Mouse (Mus musculus): Measurements from ENCODE around the gene Dnajb4. TPM values are rescaled to one million over a fixed set of nuclear protein-coding genes. Genes with fewer than 3 reads are reported as not detected.
"Not testable (repeated sequence)": the region's sequence is repeated elsewhere in the genome, so short reads cannot be mapped to it uniquely, and the experiment has no call there.

Gene Dnajb4
- 32.6 and 36.5 TPM in 2 replicates for polyA plus RNA-seq (2014; fragmentation: Nextera tagmentation; extraction: Ambion mirVana)

DNA sequence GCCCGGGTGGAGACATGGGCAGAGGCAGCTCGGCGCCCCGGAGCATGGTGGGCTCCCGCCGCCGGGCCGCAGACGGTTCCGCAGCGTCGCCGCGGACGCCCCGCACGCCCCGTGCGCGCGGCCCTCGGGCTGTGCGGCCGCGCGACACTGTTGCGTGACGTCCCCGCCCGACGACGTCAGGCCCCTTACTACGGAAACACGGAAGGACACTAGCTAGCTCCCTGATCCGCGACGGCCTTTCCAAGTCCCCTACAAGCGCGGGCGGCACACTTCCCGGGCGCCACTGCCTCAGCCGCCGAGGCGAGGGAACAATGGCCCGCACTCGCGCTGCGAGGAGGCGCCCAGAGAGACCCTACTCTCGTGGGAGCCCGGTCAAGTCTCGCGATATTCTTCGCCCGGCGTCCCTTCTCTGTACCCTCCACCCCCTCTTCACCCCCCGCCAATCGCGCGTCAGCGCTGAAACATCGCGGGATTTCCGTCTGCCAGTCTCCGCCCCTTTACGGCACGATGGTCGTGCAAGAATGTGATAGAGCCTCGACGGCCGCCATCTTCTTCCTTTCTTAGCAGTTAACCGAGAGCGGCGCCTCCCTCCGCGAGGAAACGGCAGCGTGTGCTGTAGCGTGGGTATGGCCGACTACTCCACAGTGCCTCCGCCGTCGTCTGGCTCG is at the start of gene Dnajb4, which contains the start of gene Fubp1:
Gene Dnajb4 (minus strand): TSS at position 336 of the 668 bp plus-strand sequence.
Gene Fubp1 (plus strand): TSS at position 456 of the 668 bp plus-strand sequence.
- H3K9ac ChIP-seq (ENCODE audit: low read depth, low read length): peak within 1 kb of the TSS; percentile 100
- under 1% methylated on average over 61 of the region's 85 CpGs for WGBS
- H3K9me3 ChIP-seq (ENCODE audit: control insufficient read depth, low read length): no peaks in the 10 kb centered on the region
- no peaks in the 10 kb centered on the region for H3K27me3 ChIP-seq (replicated peaks; ENCODE audit: control insufficient read depth, insufficient read depth, low read length)
- H3K4me1 ChIP-seq (ENCODE audit: control insufficient read depth, insufficient read depth, low read length): peaks cover 20% of the 10 kb centered on the region
- peak within 1 kb of the TSS; percentile 100 for H3K27ac ChIP-seq (replicated peaks; ENCODE audit: low read depth, low read length)
- peak within 1 kb of the TSS; percentile 98 for H3K4me3 ChIP-seq (ENCODE audit: low read depth, low read length)
- peak within 1 kb of the TSS; percentile 93 for H3K4me2 ChIP-seq (ENCODE audit: low read depth, low read length)
- peak; percentile 99 for DNase-seq (ENCODE audit: low spot score)
- ATAC-seq (ENCODE audit: low read depth): peak; percentile 96
- peaks cover 6% of the 10 kb centered on the region; the same call in 1 of the 2 replicates for H3K36me3 ChIP-seq (ENCODE audit: control insufficient read depth, insufficient read depth, low read length)

DNA sequence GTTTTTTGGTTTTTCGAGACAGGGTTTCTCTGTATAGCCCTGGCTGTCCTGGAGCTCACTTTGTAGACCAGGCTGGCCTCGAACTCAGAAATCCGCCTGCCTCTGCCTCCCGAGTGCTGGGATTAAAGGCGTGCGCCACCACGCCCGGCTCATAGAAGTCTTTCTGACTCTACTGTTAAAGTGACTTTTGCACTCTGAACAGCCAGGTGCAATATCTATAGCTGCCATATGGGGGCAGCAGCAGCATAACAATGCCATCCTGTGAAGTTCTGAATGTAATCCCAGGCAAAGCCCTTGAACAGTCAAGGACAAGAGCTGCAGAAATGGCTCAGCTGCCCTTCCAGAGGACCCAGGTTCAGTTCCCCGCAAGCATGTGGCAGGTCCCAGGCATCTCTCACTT is 49.3 kb upstream of the Dnajb4 start:
- H3K4me3 ChIP-seq (ENCODE audit: low read depth, low read length); H3K36me3 ChIP-seq (ENCODE audit: control insufficient read depth, insufficient read depth, low read length); H3K27ac ChIP-seq (replicated peaks; ENCODE audit: low read depth, low read length); H3K4me2 ChIP-seq (ENCODE audit: low read depth, low read length); H3K9ac ChIP-seq (ENCODE audit: low read depth, low read length); H3K4me1 ChIP-seq (ENCODE audit: control insufficient read depth, insufficient read depth, low read length); H3K27me3 ChIP-seq (replicated peaks; ENCODE audit: control insufficient read depth, insufficient read depth, low read length); H3K9me3 ChIP-seq (ENCODE audit: control insufficient read depth, low read length): not testable (repeated sequence)
- DNase-seq (ENCODE audit: low spot score): peak; percentile 79
- ATAC-seq (ENCODE audit: low read depth): peak; percentile 55; the same call in 1 of the 2 replicates
- 34% methylated on average over 7 of the region's 9 CpGs for WGBS

DNA sequence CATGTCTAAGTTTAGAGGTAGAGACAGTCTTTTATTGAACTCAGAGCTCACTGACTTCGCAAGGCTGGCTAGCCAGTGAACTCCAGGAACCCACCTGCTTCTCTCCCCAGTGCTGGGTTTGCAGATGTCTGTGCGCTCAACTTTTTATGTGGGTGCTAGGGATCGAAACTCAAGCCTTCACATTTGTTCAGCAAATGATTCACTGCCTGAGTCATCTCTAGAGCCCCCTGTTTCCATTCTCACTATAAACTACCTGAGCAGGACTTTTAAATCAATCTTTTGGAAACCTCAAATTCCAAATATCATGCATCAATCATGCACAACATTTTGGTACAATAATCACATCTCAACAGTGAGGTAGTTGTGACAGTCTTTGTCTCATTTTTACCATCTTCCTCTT is 47.4 kb upstream of the Dnajb4 start:
- Histone ChIP-seq H3K9me3 (ENCODE audit: control insufficient read depth, low read length) (0 out of 2 replicates have a peak, but pooled peaks cover 5% of the 10 kb centered on the region), H3K27ac (replicated peaks; ENCODE audit: low read depth, low read length) (no peak overlapping the region), H3K4me1 (ENCODE audit: control insufficient read depth, insufficient read depth, low read length) (no peaks in the 10 kb centered on the region; the same call in 1 of the 2 replicates), H3K36me3 (ENCODE audit: control insufficient read depth, insufficient read depth, low read length) (no peaks in the 10 kb centered on the region), H3K4me3 (ENCODE audit: low read depth, low read length) (no peak overlapping the region), H3K4me2 (ENCODE audit: low read depth, low read length) (no peak overlapping the region), H3K27me3 (replicated peaks; ENCODE audit: control insufficient read depth, insufficient read depth, low read length) (no peaks in the 10 kb centered on the region), H3K9ac (ENCODE audit: low read depth, low read length) (no peak overlapping the region)
- ATAC-seq (ENCODE audit: low read depth): no peak
- no peak for DNase-seq (ENCODE audit: low spot score)
- WGBS: 89% methylated on average over 3 of the region's 3 CpGs

DNA sequence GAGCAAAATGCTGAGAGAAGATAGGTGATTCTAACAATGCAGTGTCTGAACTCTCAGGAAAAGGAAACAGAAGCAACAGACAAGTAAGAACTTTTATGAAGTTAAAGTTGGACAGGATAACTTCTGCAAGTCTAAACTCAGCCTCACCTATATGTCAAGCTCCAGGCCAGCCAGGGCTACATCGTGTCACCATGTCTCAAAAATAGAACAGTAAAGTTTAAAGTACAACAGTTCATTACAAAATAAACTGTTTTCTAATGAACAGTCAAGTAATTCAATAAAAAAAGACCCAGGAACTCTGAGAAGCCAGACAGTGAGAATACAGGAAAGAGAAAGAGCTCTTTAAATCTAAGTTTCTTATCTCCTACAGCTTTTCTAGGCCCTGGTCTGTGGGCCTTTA is 40.4 kb upstream of the Dnajb4 start:
- WGBS: 81% methylated on average over 1 of the region's 1 CpGs
- H3K9me3 ChIP-seq (ENCODE audit: control insufficient read depth, low read length): 0 out of 2 replicates have a peak, but pooled peaks cover 5% of the 10 kb centered on the region
- H3K4me2 ChIP-seq (ENCODE audit: low read depth, low read length): no peak overlapping the region
- no peak overlapping the region for H3K9ac ChIP-seq (ENCODE audit: low read depth, low read length)
- H3K36me3 ChIP-seq (ENCODE audit: control insufficient read depth, insufficient read depth, low read length): 0 out of 2 replicates have a peak, but pooled peaks cover 3% of the 10 kb centered on the region
- H3K4me1 ChIP-seq (ENCODE audit: control insufficient read depth, insufficient read depth, low read length): no peaks in the 10 kb centered on the region
- H3K27ac ChIP-seq (replicated peaks; ENCODE audit: low read depth, low read length): no peak overlapping the region
- no peak for ATAC-seq (ENCODE audit: low read depth)
- no peak for DNase-seq (ENCODE audit: low spot score)
- no peaks in the 10 kb centered on the region for H3K27me3 ChIP-seq (replicated peaks; ENCODE audit: control insufficient read depth, insufficient read depth, low read length)
- no peak overlapping the region for H3K4me3 ChIP-seq (ENCODE audit: low read depth, low read length)

DNA sequence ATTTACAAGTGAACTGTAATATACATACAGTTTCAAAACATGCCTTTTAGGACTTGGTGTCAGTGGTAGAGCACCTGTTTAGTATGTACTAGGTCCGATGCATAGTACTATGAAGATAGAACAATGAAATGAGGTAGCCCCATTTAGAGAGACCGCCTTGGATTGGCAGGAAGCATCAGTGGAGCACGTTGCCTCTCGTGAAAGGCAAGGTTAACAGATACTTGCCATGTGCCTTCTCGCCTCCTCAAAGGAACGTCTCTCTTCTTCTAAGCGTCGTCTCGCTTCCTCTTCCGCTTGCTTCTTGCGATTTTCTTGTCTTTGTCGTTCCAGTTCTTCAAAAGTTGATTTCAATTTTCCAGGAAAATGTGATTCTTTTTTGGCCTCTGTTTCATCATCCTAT is 37.6 kb upstream of the Dnajb4 start:
- Histone ChIP-seq H3K4me3 (ENCODE audit: low read depth, low read length) (no peak overlapping the region), H3K9me3 (ENCODE audit: control insufficient read depth, low read length) (no peaks in the 10 kb centered on the region), H3K27ac (replicated peaks; ENCODE audit: low read depth, low read length) (no peak overlapping the region), H3K9ac (ENCODE audit: low read depth, low read length) (no peak overlapping the region), H3K27me3 (replicated peaks; ENCODE audit: control insufficient read depth, insufficient read depth, low read length) (no peaks in the 10 kb centered on the region), H3K4me2 (ENCODE audit: low read depth, low read length) (no peak overlapping the region), H3K36me3 (ENCODE audit: control insufficient read depth, insufficient read depth, low read length) (0 out of 2 replicates have a peak, but pooled peaks cover 3% of the 10 kb centered on the region), H3K4me1 (ENCODE audit: control insufficient read depth, insufficient read depth, low read length) (no peaks in the 10 kb centered on the region)
- 86% methylated on average over 12 of the region's 12 CpGs for WGBS
- DNase-seq (ENCODE audit: low spot score): no peak
- ATAC-seq (ENCODE audit: low read depth): no peak

DNA sequence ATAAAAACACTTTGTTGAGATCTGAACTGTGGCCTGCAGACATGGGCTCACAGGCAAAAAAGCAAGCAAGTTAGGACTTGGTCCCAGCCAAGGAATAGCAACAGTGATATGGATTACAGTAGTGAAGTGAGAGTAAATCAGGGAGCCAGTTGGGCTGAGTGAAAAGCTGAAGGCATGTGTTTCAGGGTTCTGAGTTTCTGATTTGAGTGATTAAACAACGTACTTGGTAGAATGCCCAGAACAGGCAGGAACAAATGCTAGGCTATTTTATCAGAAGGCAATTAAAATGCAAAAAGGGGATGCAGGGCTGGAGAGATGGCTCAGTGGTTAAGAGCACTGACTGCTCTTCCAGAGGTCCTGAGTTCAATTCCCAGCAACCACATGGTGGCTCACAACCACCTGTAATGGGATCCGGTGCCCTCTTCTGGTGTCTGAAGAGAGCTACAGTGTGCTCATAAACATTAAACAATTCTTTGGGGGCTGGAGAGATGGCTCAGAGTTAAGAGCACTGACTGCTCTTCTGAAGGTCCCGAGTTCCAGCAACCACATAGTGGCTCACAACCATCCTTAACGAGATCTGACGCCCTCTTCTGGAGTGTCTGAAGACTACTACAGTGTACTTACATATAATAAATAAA is 35.3 kb upstream of the Dnajb4 start:
- Histone ChIP-seq H3K9ac (ENCODE audit: low read depth, low read length) (no peak overlapping the region), H3K9me3 (ENCODE audit: control insufficient read depth, low read length) (no peaks in the 10 kb centered on the region), H3K27me3 (replicated peaks; ENCODE audit: control insufficient read depth, insufficient read depth, low read length) (no peaks in the 10 kb centered on the region), H3K4me3 (ENCODE audit: low read depth, low read length) (no peak overlapping the region), H3K4me1 (ENCODE audit: control insufficient read depth, insufficient read depth, low read length) (no peaks in the 10 kb centered on the region), H3K36me3 (ENCODE audit: control insufficient read depth, insufficient read depth, low read length) (0 out of 2 replicates have a peak, but pooled peaks cover 5% of the 10 kb centered on the region), H3K4me2 (ENCODE audit: low read depth, low read length) (no peak overlapping the region), H3K27ac (replicated peaks; ENCODE audit: low read depth, low read length) (no peak overlapping the region)
- WGBS: 74% methylated on average over 5 of the region's 5 CpGs
- DNase-seq (ENCODE audit: low spot score) (peak; percentile 31), ATAC-seq (ENCODE audit: low read depth) (no peak)

DNA sequence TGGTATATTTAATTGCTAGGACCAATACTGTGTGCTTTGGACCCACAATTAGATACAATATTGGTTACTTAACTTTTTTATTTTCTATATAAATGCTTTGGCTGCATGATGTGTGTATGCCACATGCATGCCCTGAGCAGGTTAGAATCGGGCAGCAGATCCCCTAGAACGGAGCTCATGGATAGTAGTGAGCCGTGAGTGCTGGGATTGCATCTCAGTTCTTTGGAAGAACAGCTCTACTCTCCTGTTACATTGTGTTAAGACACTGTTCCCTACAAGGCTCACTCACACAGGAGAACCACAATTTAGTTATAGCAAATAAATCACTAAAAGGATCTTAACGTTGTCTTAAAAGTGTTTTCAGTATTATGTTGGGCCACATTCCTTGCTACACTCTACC is 33.2 kb upstream of the Dnajb4 start:
- H3K4me2 ChIP-seq (ENCODE audit: low read depth, low read length): no peak overlapping the region
- H3K4me1 ChIP-seq (ENCODE audit: control insufficient read depth, insufficient read depth, low read length): no peaks in the 10 kb centered on the region
- H3K9ac ChIP-seq (ENCODE audit: low read depth, low read length): no peak overlapping the region
- WGBS: 74% methylated on average over 4 of the region's 4 CpGs
- H3K4me3 ChIP-seq (ENCODE audit: low read depth, low read length): no peak overlapping the region
- H3K27me3 ChIP-seq (replicated peaks; ENCODE audit: control insufficient read depth, insufficient read depth, low read length): no peaks in the 10 kb centered on the region
- DNase-seq (ENCODE audit: low spot score) (no peak), ATAC-seq (ENCODE audit: low read depth) (no peak)
- H3K36me3 ChIP-seq (ENCODE audit: control insufficient read depth, insufficient read depth, low read length): peaks cover 23% of the 10 kb centered on the region
- H3K9me3 ChIP-seq (ENCODE audit: control insufficient read depth, low read length): no peaks in the 10 kb centered on the region
- H3K27ac ChIP-seq (replicated peaks; ENCODE audit: low read depth, low read length): no peak overlapping the region

DNA sequence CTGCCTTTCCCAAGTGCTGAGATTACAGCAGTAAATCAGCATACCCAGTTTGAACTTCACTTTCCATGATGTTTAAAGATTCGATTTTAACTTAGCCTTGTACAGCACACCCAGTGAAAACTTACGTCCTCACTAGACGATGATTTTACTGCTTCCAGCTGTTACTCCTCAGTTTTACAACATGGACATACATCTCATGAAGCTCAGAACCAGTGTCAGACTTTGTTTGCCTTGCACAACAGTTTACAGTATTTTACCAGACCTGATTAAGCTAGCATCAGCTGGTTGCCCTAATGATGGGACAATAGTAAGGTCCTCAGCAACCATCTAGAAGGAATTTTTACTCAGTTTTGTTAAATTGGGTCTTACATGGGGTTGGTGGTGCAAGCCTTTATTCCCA is 31.0 kb upstream of the Dnajb4 start:
- ATAC-seq (ENCODE audit: low read depth) (no peak), DNase-seq (ENCODE audit: low spot score) (no peak)
- H3K4me2 ChIP-seq (ENCODE audit: low read depth, low read length): no peak overlapping the region
- no peaks in the 10 kb centered on the region for H3K27me3 ChIP-seq (replicated peaks; ENCODE audit: control insufficient read depth, insufficient read depth, low read length)
- H3K9ac ChIP-seq (ENCODE audit: low read depth, low read length): no peak overlapping the region
- no peak overlapping the region for H3K27ac ChIP-seq (replicated peaks; ENCODE audit: low read depth, low read length)
- H3K4me1 ChIP-seq (ENCODE audit: control insufficient read depth, insufficient read depth, low read length): no peaks in the 10 kb centered on the region
- peaks cover 32% of the 10 kb centered on the region for H3K36me3 ChIP-seq (ENCODE audit: control insufficient read depth, insufficient read depth, low read length)
- no peak overlapping the region for H3K4me3 ChIP-seq (ENCODE audit: low read depth, low read length)
- 79% methylated on average over 3 of the region's 3 CpGs for WGBS
- no peaks in the 10 kb centered on the region for H3K9me3 ChIP-seq (ENCODE audit: control insufficient read depth, low read length)

Measured in embryonic facial prominence, embryonic 14.5 days (tissue).